Mouse (Mus musculus): Measurements from ENCODE around the gene Gm45233. TPM values are rescaled to one million over a fixed set of nuclear protein-coding genes. Genes with fewer than 3 reads are reported as not detected.

The Gm45233 gene
- polyA plus RNA-seq, 1 experiment = not detected

GRCm38 (mm10) chr7:43470373-43470772, 26.4 kb downstream of the Gm45233 start:
- no peak for TF ChIP-seq GATA1 (IDR thresholded peaks at IDR 0.05; ENCODE audit: low read length)

- TF ChIP-seq GATA1 (IDR thresholded peaks at IDR 0.05; ENCODE audit: low read length) = no peak
Observed at GRCm38 (mm10) chr7:43475706-43476105, 31.8 kb downstream of the Gm45233 start.

DNA sequence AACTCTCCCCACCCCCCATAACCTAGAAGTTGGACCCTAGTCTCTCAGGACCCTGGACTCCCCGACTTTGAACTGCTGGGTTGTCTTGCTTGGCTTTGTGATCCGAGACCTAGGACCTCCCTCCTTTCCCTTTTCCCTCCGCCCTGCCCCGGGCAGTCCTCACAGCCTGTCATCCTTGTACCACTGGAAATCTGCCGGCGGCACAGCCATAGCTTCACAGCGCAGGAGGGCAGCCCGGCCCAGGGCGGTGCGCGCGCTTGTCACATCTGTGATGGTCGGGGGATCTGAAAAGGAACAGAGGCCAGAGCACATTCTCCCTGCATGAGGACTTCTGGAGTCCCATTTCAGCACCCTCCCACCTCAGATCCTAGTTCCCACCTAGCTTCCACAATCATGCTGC, 32.4 kb downstream of the Gm45233 start:
- TF ChIP-seq GATA1 (IDR thresholded peaks at IDR 0.05; ENCODE audit: low read length) = no peak

DNA sequence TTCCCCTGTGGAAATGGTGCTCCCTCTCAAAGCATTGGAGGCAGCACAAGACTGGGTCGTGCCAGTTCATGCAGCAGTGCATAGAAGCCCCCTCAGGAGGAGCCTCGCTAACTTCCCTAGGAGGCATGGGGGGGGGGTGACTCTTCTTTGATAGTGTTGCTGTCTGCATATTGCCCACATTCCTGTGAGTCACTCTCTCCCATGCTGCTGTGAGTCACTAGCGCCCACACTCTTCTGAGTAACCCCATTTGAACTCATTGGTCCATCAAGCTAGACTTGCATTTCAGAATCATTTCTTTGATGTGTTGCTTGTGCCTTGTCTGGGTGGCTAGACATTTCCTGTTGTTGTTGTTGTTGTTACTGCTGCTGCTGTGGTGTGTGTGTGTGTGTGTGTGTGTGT, 37.3 kb downstream of the Gm45233 start:
- TF ChIP-seq GATA1 (IDR thresholded peaks at IDR 0.05; ENCODE audit: low read length) = no peak

DNA sequence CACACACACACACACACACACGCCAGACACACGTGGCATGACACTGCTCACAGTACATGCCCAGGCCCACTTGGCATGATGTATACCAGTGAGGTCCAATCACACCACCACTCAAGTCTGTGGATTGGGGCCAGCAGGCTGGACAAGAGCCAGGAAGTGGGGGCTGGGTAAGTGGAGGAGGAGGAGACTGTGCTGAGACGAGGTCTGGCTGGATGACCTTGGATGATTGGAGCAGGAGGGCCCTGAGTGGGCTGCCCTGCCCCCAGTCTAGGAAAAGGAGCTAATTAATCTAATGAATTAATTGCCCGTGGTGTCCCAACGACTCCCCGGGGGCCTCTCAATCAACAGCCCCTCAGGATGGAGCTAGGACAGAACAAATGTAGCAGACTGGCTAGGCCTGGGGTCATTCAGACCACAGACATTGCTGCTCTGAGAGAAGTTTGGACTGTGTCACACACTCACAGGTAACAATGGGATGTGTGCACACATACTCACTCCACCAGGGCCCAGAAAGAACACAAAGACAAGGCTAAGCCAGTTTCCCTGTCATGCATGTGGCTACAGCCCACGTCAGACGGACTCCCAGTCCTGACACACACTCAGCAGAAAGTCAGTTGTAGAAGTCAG, 38.3 kb downstream of the Gm45233 start:
- TF ChIP-seq GATA1 (IDR thresholded peaks at IDR 0.05; ENCODE audit: low read length) = no peak

DNA sequence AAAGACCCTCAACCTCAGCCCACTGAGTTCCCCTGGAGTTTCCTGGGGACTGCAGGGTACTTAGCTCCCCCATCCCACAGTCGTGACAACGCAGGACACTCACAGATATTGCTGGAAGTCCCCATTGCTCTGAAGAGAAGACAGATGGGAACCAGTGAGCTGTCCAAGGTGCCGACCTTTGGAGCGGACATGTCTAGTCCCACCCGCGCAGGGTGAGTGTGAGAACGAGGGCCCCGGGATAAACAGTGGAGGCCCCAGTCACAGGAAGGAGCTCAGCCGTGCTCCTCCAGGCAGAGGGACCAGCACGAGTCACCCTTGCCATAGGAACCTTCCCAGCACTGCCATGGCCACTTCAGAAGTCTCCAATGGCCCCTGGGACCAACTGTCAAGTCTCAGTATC, 39.3 kb downstream of the Gm45233 start:
- TF ChIP-seq GATA1 (IDR thresholded peaks at IDR 0.05; ENCODE audit: low read length) = no peak

DNA sequence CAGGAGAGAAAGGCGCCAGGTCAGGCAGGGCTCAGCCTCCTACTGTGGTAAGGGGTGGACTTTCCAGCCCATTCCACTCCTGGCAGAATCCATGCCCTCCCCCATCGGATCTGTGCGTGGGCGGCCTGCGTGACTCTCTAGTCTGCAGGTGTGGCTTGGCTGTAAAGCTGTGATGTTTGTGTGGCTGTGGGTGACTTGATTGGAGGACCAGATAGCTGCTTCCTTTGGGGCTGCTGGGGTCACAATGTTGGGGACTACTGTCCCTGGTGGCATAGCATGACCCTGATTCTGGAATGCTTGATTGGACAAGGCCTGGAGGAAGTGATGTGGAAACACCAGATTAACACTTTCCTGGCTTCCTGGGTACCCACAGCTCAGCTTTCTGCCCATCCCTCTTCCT, 44.7 kb downstream of the Gm45233 start:
- no peak for TF ChIP-seq GATA1 (IDR thresholded peaks at IDR 0.05; ENCODE audit: low read length)

DNA sequence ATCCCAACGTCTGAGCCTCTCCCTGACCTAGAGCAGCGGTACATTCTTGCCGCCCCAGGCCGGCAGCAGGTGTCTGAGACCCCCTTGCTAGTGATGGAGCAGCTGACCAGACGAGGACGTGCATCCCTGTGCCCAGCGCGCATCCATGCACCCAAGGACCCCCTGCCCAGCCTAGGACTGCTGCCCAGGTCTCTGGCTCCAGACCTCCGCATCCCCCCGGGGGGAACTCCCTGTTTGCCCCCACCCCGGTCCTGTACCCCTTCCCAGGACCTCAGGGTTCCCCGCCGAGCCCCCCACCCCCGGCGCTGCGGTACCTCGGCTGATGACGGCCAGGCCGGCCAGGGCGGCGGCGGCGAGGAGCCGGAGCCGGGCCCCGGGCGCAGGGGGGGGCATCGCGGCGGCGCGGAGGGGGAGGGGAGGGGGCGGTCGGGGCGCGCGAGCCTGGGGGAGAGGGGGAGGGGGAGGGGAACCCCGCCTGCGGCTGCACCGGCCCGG, 45.8 kb downstream of the Gm45233 start, which contains the start of gene Iglon5:
TSS of gene Iglon5 (minus strand) at position 445 of the 495 bp plus-strand sequence.
- no peak for TF ChIP-seq GATA1 (IDR thresholded peaks at IDR 0.05; ENCODE audit: low read length)

GRCm38 (mm10) chr7:43490182-43490584, 46.3 kb downstream of the Gm45233 start:
- TF ChIP-seq GATA1 (IDR thresholded peaks at IDR 0.05; ENCODE audit: low read length) = no peak

DNA sequence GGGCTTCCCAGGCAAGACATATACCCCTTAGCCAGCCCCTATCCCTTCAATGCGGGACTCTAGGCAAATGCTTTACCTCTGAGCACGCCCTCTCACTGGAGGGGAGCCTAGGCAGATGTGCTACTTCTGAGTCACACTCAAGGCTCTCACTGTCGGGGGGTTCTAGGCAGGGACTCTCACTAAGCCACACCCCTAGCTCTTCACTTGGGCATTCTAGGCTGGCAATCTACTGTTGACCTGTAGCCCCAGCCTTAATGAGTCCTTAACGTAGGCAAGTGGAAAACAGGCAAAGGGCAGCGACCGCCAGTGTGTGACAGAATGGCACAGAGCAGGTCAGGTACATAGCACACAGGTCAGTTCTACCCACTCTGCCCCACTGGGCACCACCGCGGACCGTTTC, 46.9 kb downstream of the Gm45233 start:
- TF ChIP-seq GATA1 (IDR thresholded peaks at IDR 0.05; ENCODE audit: low read length) = no peak

DNA sequence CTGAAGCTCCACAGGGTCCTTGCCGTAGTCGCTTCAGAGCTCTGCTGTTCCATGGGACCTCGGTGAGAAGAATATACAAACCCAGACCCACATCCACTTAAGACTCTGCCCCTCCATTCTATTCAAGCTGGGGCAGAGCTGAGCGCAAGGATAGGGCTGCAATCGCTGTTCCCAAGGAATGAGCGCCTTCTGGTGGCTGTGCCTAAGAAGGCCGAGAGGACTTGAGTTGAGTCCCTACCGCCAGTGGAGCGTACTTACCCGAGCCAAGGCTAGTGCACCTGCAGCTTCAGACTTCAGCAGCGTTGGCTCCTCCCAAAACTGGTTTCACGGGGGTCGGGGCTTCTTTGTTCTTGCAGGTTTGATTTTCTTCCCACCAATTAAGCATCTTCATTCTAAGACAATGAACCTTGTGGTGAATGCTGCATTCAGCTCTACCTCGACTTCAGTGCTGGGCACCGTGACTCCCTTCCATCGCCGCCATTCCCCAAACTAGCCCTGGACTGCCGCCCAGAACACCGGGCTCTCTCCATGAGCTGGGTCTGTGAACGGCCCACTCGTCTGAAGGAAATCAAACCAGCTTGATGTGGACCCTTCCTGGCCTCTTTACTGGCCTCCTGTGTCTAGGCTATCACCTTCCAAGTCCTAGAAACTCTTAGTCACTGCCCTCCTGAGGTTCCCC, 51.6 kb downstream of the Gm45233 start:
- TF ChIP-seq GATA1 (IDR thresholded peaks at IDR 0.05; ENCODE audit: low read length) = no peak

- no peak for TF ChIP-seq GATA1 (IDR thresholded peaks at IDR 0.05; ENCODE audit: low read length)
Observed at GRCm38 (mm10) chr7:43511707-43512478, 68.0 kb downstream of the Gm45233 start.

- no peak for TF ChIP-seq GATA1 (IDR thresholded peaks at IDR 0.05; ENCODE audit: low read length)
Observed at GRCm38 (mm10) chr7:43512519-43512918, 68.6 kb downstream of the Gm45233 start.

Other genes starting within 250 kb of the Gm45233 start
- gene Zfp715, start 130.8 kb upstream of the Gm45233 start, polyA plus RNA-seq (2012) = 2.1 and 3.6 TPM in 2 replicates
- gene Siglecf, start 92.8 kb upstream of the Gm45233 start, polyA plus RNA-seq (2012) = 0.03 and 0.10 TPM in 2 replicates
- not detected in 2 replicates for gene Siglecg, start 35.9 kb upstream of the Gm45233 start, polyA plus RNA-seq (2012)
- 0.04 and 0.06 TPM in 2 replicates for gene Lim2, start 16.5 kb upstream of the Gm45233 start, polyA plus RNA-seq (2012)
- gene Nkg7, start 7.1 kb upstream of the Gm45233 start, polyA plus RNA-seq (2012) = not detected in 2 replicates
- not detected in 2 replicates for gene Cldnd2, start 3.3 kb upstream of the Gm45233 start, polyA plus RNA-seq (2012)
- gene Etfb, start within 50 bp of the Gm45233 start, polyA plus RNA-seq (2012) = 117 and 170 TPM in 2 replicates
- gene Vsig10l, start 19.0 kb downstream of the Gm45233 start, polyA plus RNA-seq (2012) = 0.40 and 0.44 TPM in 2 replicates
- gene Iglon5, start 45.9 kb downstream of the Gm45233 start, polyA plus RNA-seq (2012) = not detected in 2 replicates
- not detected in 2 replicates for gene 4931406B18Rik, start 61.8 kb downstream of the Gm45233 start, polyA plus RNA-seq (2012)
- gene Cd33, start 100.3 kb downstream of the Gm45233 start, polyA plus RNA-seq (2012) = not detected in 2 replicates
- 0.09 and 0.15 TPM in 2 replicates for gene Zfp658, start 118.1 kb downstream of the Gm45233 start, polyA plus RNA-seq (2012)
- 0.09 and 0.12 TPM in 2 replicates for gene Zfp719, start 135.5 kb downstream of the Gm45233 start, polyA plus RNA-seq (2012)
- gene Zfp819, start 163.0 kb downstream of the Gm45233 start, polyA plus RNA-seq (2012) = not detected in 2 replicates
- not detected in 2 replicates for gene Ceacam18, start 190.6 kb downstream of the Gm45233 start, polyA plus RNA-seq (2012)
- gene Siglece, start 216.0 kb downstream of the Gm45233 start, polyA plus RNA-seq (2012) = not detected in 2 replicates
- gene Ctu1, start 227.9 kb downstream of the Gm45233 start, polyA plus RNA-seq (2012) = 25.2 and 33.9 TPM in 2 replicates
- not detected in 2 replicates for gene Klk14, start 246.3 kb downstream of the Gm45233 start, polyA plus RNA-seq (2012)

Data from G1E-ER4 (cell line).